Mouse (Mus musculus) CH12.LX (cell line): ENCODE measurements at regions not wholly inside any gene's neighbourhood (a gene's known extent, or its start where the extent isn't known, plus 50 kb on each side); places are given as distances from the start of the nearest gene placed in this dataset.

ENCODE experiments used
- DNase-seq: peaks from one replicate; pipeline ENCODE4 v3.0.0-alpha.2; 2013; ENCODE audit errors: extremely low read depth
- H3K27ac ChIP-seq: 2 replicates; pipeline ENCODE4 v1.5.1; 2012; ENCODE audit warnings: low read depth, mild to moderate bottlenecking, control low read depth, moderate library complexity; ENCODE audit not compliant: insufficient read depth
- H3K27me3 ChIP-seq: replicated peaks from 2 replicates; pipeline ENCODE3; 2012; ENCODE audit warnings: inconsistent platforms
- H3K36me3 ChIP-seq, 2 experiments: replicated peaks in 1 of 2; 2 replicates each; pipeline versions ENCODE3 to v1.6.1; 2012; ENCODE audit warnings: inconsistent platforms in 1 of 2, low read length in 1 of 2, mild to moderate bottlenecking in 1 of 2, mixed read lengths in 1 of 2, moderate library complexity in 1 of 2; ENCODE audit not compliant: control insufficient read depth in 1 of 2, insufficient read depth in 1 of 2
- H3K4me1 ChIP-seq, 2 experiments: 2 replicates each; pipeline ENCODE4 v1.6.1; 2012; ENCODE audit warnings: inconsistent platforms in 1 of 2, moderate library complexity in 1 of 2; ENCODE audit not compliant: insufficient read depth in 2 of 2, control insufficient read depth in 1 of 2
- H3K4me2 ChIP-seq: 2 replicates; pipeline ENCODE4 v1.6.1; 2012; ENCODE audit warnings: low read depth, mild to moderate bottlenecking, control low read depth; ENCODE audit not compliant: poor library complexity, insufficient read depth, severe bottlenecking
- H3K4me3 ChIP-seq, 3 experiments: fragments of 150-350 bp in 1 of 3; sonication (generic) in 1 of 3; replicated peaks in 1 of 3; 2 replicates each; pipeline versions ENCODE3 to v1.5.1; 2011 to 2012; ENCODE audit warnings: low read depth in 2 of 3, low read length in 2 of 3, mild to moderate bottlenecking in 2 of 3, moderate library complexity in 2 of 3, control low read depth in 1 of 3, improper control_type of control experiment in 1 of 3, inconsistent platforms in 1 of 3, mixed read lengths in 1 of 3; ENCODE audit not compliant: poor library complexity in 1 of 3
- H3K79me2 ChIP-seq: replicated peaks from 2 replicates; pipeline ENCODE4 v1.6.1; 2012; ENCODE audit warnings: mild to moderate bottlenecking, moderate library complexity; ENCODE audit not compliant: control insufficient read depth, poor library complexity, insufficient read depth, severe bottlenecking; ENCODE audit errors: extremely low read depth
- H3K9ac ChIP-seq: 2 replicates; pipeline ENCODE4 v1.6.1; 2012; ENCODE audit warnings: low read depth, mild to moderate bottlenecking, control low read depth, moderate library complexity; ENCODE audit not compliant: insufficient read depth
- H3K9me3 ChIP-seq: replicated peaks from 2 replicates; pipeline ENCODE3; 2012; ENCODE audit warnings: low read length, inconsistent platforms, mixed read lengths
- BHLHE40 ChIP-seq: IDR thresholded peaks from 2 replicates; pipeline ENCODE4 v1.6.1; 2011; ENCODE audit warnings: mild to moderate bottlenecking, low read depth, low read length, improper control_type of control experiment
- CHD1 ChIP-seq: IDR thresholded peaks from 2 replicates; pipeline ENCODE4 v1.6.1; 2012; ENCODE audit warnings: low read depth, low read length, improper control_type of control experiment, inconsistent platforms
- CHD2 ChIP-seq: IDR thresholded peaks from 2 replicates; pipeline ENCODE4 v1.6.1; 2011; ENCODE audit warnings: low read length, improper control_type of control experiment
- E2F4 ChIP-seq: IDR thresholded peaks from 2 replicates; pipeline ENCODE4 v1.6.1; 2011; ENCODE audit warnings: low read depth, low read length, improper control_type of control experiment; ENCODE audit not compliant: insufficient replicate concordance
- EP300 ChIP-seq: IDR thresholded peaks from 2 replicates; pipeline ENCODE4 v1.6.1; 2011; ENCODE audit warnings: low read length, improper control_type of control experiment
- JUND ChIP-seq: conservative IDR thresholded peaks from 2 replicates; pipeline ENCODE4 v1.6.1; 2011; ENCODE audit warnings: low read depth, low read length, improper control_type of control experiment
- MXI1 ChIP-seq: IDR thresholded peaks from 2 replicates; pipeline ENCODE4 v1.6.1; 2011; ENCODE audit warnings: mild to moderate bottlenecking, low read depth, low read length, improper control_type of control experiment
- POLR2A ChIP-seq: IDR thresholded peaks from 2 replicates; pipeline ENCODE4 v1.6.1; 2011; ENCODE audit warnings: low read depth, mild to moderate bottlenecking, improper control_type of control experiment, low read length
- RAD21 ChIP-seq: IDR thresholded peaks from 2 replicates; pipeline ENCODE4 v1.6.1; 2011; ENCODE audit warnings: low read depth, mild to moderate bottlenecking, low read length, improper control_type of control experiment, moderate library complexity
- SIN3A ChIP-seq: IDR thresholded peaks from 2 replicates; pipeline ENCODE4 v1.6.1; 2012; ENCODE audit warnings: low read length, improper control_type of control experiment, inconsistent platforms
- SMC3 ChIP-seq: IDR thresholded peaks from 2 replicates; pipeline ENCODE4 v1.6.1; 2011; ENCODE audit warnings: low read depth, low read length, improper control_type of control experiment
- TCF12 ChIP-seq: IDR thresholded peaks from 2 replicates; pipeline ENCODE4 v1.6.1; 2014; ENCODE audit warnings: low read depth, mild to moderate bottlenecking, inconsistent platforms, low read length, improper control_type of control experiment
- ZKSCAN1 ChIP-seq: IDR thresholded peaks from 2 replicates; pipeline ENCODE4 v1.6.1; 2012; ENCODE audit warnings: low read depth, inconsistent platforms, low read length, improper control_type of control experiment, borderline replicate concordance
- dilution Hi-C: fragments of 300-500 bp; cut with MboI; formaldehyde crosslinking; loops from 2 replicates; pipeline ENCODE4 v1.14.3; 2020; ENCODE audit warnings: low sequenced_read_pairs; ENCODE audit not compliant: extremely low pct_unique_long_range_greater_than_20kb, extremely low pct_ligation_motif_present
- in situ Hi-C: fragments of 300-500 bp; cut with MboI; formaldehyde crosslinking; loops from 3 replicates; pipeline ENCODE4 v1.14.3; 2019; ENCODE audit warnings: low sequenced_read_pairs, low pct_ligation_motif_present, low pct_unique_long_range_greater_than_20kb, mixed read lengths

- H3K79me2 ChIP-seq: no peaks in the 10 kb centered on the region
- no peak overlapping the region for H3K4me2 ChIP-seq
- in situ Hi-C loops: no loop called here
- no peaks in the 10 kb centered on the region for H3K27me3 ChIP-seq
- H3K4me3 ChIP-seq: no peak overlapping the region
- no peaks in the 10 kb centered on the region for H3K36me3 ChIP-seq
- no peaks in the 10 kb centered on the region for H3K4me1 ChIP-seq
- H3K9ac ChIP-seq: no peak overlapping the region
- TF ChIP-seq TCF12: no peak
- TF ChIP-seq BHLHE40: no peak
- TF ChIP-seq ZKSCAN1: no peak
- TF ChIP-seq CHD2: no peak
- no peak for TF ChIP-seq EP300
- no peak for TF ChIP-seq MXI1
- H3K27ac ChIP-seq: no peak overlapping the region
- DNase-seq: no peak
- no peaks in the 10 kb centered on the region for H3K9me3 ChIP-seq
- dilution Hi-C loops: no loop called here
Measured at GRCm38 (mm10) chr6:67137482-67137881, 100.2 kb upstream of the Gadd45a start.

- Histone ChIP-seq H3K4me1 (no peaks in the 10 kb centered on the region), H3K36me3 (no peaks in the 10 kb centered on the region)
- no peak for DNase-seq
- in situ Hi-C loops: loop anchor here (5.0 kb wide), 1 partner anchor 78 kb away; no protein-coding TSS in a partner anchor
- no peak for TF ChIP-seq SIN3A
- TF ChIP-seq BHLHE40: no peak
- no peak for TF ChIP-seq SMC3
- no peak for TF ChIP-seq CHD1
- TF ChIP-seq, all 38 proteins: peak for 0
- no peak overlapping the region for H3K27ac ChIP-seq
- no peak overlapping the region for H3K9ac ChIP-seq
- peaks cover 5% of the 10 kb centered on the region for H3K9me3 ChIP-seq
- no peaks in the 10 kb centered on the region for H3K27me3 ChIP-seq
- H3K4me3 ChIP-seq: no peak overlapping the region
- H3K79me2 ChIP-seq: no peaks in the 10 kb centered on the region
- dilution Hi-C loops: no loop called here
- H3K4me2 ChIP-seq: no peak overlapping the region
Measured at GRCm38 (mm10) chr6:67134915-67135314, 97.7 kb upstream of the Gadd45a start.

DNA sequence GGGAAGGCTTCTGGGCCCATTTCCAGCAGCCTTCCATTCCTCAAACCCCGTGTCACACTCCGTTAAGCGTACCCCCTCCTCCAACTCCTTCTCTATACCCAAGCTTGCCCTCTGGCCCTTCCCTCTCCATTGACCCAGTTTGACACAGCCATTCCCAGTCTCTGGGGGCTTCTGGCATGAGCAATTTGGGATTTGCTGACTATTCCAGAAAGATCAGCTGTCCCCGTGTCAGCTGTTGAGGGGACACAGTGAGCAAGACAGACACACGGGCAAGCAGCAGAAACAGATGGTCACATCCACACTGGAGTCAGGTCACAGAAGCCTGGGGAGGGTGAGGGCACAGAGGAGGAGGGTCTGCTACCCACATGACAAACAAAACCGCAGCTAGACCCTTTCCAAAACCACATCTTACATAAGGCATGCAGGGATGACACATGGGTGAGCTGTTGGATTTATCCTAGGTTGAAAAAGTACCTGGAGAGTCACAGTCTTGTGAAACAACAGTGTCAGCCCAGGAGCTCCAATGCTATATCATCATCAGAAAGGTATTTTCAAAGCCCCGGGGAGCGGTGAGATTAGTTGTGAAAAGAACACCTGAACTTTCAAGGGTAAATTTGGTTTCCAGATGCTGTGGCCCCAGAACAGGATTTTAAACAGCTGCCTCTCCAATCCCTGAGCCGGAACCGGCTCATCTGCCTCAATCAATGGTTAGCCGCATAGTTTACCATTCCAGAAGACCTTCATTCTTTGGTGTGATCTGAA lies 93.5 kb upstream of the Gadd45a start:
- Histone ChIP-seq H3K4me3 (no peak overlapping the region), H3K4me2 (no peak overlapping the region), H3K27ac (no peak overlapping the region), H3K4me1 (no peaks in the 10 kb centered on the region), H3K27me3 (no peaks in the 10 kb centered on the region), H3K9ac (no peak overlapping the region), H3K36me3 (no peaks in the 10 kb centered on the region), H3K79me2 (no peaks in the 10 kb centered on the region), H3K9me3 (peaks cover 5% of the 10 kb centered on the region)
- TF ChIP-seq RAD21 (no peak), E2F4 (no peak), POLR2A (no peak), JUND (no peak), SMC3 (no peak)
- in situ Hi-C loops: loop anchor here (5.0 kb wide), 1 partner anchor 73 kb away; no protein-coding TSS in a partner anchor
- no peak for DNase-seq
- dilution Hi-C loops: no loop called here
